Mouse (Mus musculus) adrenal gland, postnatal 36 days (tissue): Measurements from ENCODE around the gene Emx2. TPM values are rescaled to one million over a fixed set of nuclear protein-coding genes. Genes with fewer than 3 reads are reported as not detected.

Experiments
- DNase-seq, 2 experiments: peaks; one replicate each; pipeline ENCODE4 v3.0.0; 2021; ENCODE audit warnings: mixed read lengths in 1 of 2
- long read RNA-seq, 2 experiments: library from polyadenylated mRNA; stranded (forward); transcript quantifications; one replicate each; pipeline ENCODE4 v2.0.0; 2021; ENCODE audit warnings: borderline sequencing depth in 2 of 2
- total RNA-seq, 2 experiments: library from RNA; stranded (reverse); gene quantifications; 2 replicates each; pipeline ENCODE4 v1.2.3; 2021

The Emx2 gene
- under 1 TPM; 0.26 TPM for total RNA-seq
- long read RNA-seq, experiment 1 = 0 reads
- long read RNA-seq, experiment 2 = 0 reads

- peak; percentile 55 to 69 for DNase-seq
Measured at GRCm38 (mm10) chr19:59457951-59458742, at the start of gene Emx2. Gene Emx2, plus strand, starts transcription at chr19:59458372.

- DNase-seq = no peak
Measured at GRCm38 (mm10) chr19:59414128-59414527, 44.0 kb upstream of the Emx2 start.

- DNase-seq = peak; percentile 88 to 89
Measured at GRCm38 (mm10) chr19:59418024-59418423, 40.1 kb upstream of the Emx2 start.

GRCm38 (mm10) chr19:59418671-59419070 is 39.5 kb upstream of the Emx2 start:
- no peak for DNase-seq

GRCm38 (mm10) chr19:59422393-59422792 is 35.8 kb upstream of the Emx2 start:
- no peak for DNase-seq

GRCm38 (mm10) chr19:59423685-59424084 is 34.5 kb upstream of the Emx2 start:
- DNase-seq = no peak

GRCm38 (mm10) chr19:59424975-59425374 is 33.2 kb upstream of the Emx2 start:
- no peak for DNase-seq

- DNase-seq = no peak
Measured at GRCm38 (mm10) chr19:59432286-59432685, 25.9 kb upstream of the Emx2 start.

GRCm38 (mm10) chr19:59450561-59451135 is 7.5 kb upstream of the Emx2 start:
- DNase-seq = no peak

GRCm38 (mm10) chr19:59451441-59451951 is 6.7 kb upstream of the Emx2 start:
- no peak for DNase-seq

GRCm38 (mm10) chr19:59452321-59452720 is 5.9 kb upstream of the Emx2 start:
- no peak for DNase-seq

GRCm38 (mm10) chr19:59453591-59453990 is 4.6 kb upstream of the Emx2 start:
- DNase-seq = no peak

GRCm38 (mm10) chr19:59454196-59454595 is 4.0 kb upstream of the Emx2 start:
- DNase-seq = peak; percentile 81 to 90

- DNase-seq = peak in 1 of 2 experiments; percentile 21
Measured at GRCm38 (mm10) chr19:59455671-59456070, 2.5 kb upstream of the Emx2 start.

- DNase-seq = no peak
Measured at GRCm38 (mm10) chr19:59457011-59457945, 894 bp upstream of the Emx2 start.

GRCm38 (mm10) chr19:59458743-59459135 is 567 bp downstream of the Emx2 start:
- no peak for DNase-seq

- peak; percentile 37 to 44 for DNase-seq
Measured at GRCm38 (mm10) chr19:59459158-59459781, 1.1 kb downstream of the Emx2 start.

GRCm38 (mm10) chr19:59459811-59460241 is 1.7 kb downstream of the Emx2 start:
- DNase-seq = no peak

GRCm38 (mm10) chr19:59460328-59461115 is 2.4 kb downstream of the Emx2 start:
- DNase-seq = no peak

GRCm38 (mm10) chr19:59461481-59462421 is 3.6 kb downstream of the Emx2 start:
- no peak for DNase-seq
